Mouse (Mus musculus): ENCODE data around the gene Gm20388.

- TF ChIP-seq CTCF (IDR thresholded peaks at IDR 0.05; ENCODE audit: borderline replicate concordance, insufficient read depth, low read depth, low read length) (no peak), POLR2A (IDR thresholded peaks at IDR 0.05; ENCODE audit: borderline replicate concordance, insufficient read depth, low read length) (no peak)
Measured at GRCm38 (mm10) chr8:124011580-124011979, 4100.9 kb downstream of the Gm20388 start.
